Mouse (Mus musculus) megakaryocyte progenitor cell, adult 5-6 weeks (primary cell): ENCODE results near the gene Trim44. TPM values are rescaled to one million over a fixed set of nuclear protein-coding genes. Genes with fewer than 3 reads are reported as not detected.

ENCODE experiments used
- ATAC-seq: replicated peaks from 2 replicates; pipeline ENCODE4 v1.8.0; 2016; ENCODE audit warnings: mild to moderate bottlenecking, moderate TSS enrichment, inconsistent platforms; ENCODE audit not compliant: poor library complexity
- total RNA-seq, 2 experiments: library from RNA; stranded (forward) in 1 of 2; stranded (reverse) in 1 of 2; fragments of 157-497, 149-512 nt in 1 of 2; fragments of 200-1000 nt in 1 of 2; gene quantifications; 2 replicates each; pipeline versions ENCODE4 v1.2.3 to v1.2.4; 2015 to 2017

Trim44 gene
- total RNA-seq, 2 experiments from 2014 or later = 31.6 to 35.6 TPM

GRCm38 (mm10) chr2:102406324-102407304 lies 1.0 kb downstream of the Trim44 start:
- ATAC-seq = no peak

GRCm38 (mm10) chr2:102403982-102404381 lies 3.6 kb downstream of the Trim44 start:
- ATAC-seq = no peak

- ATAC-seq = no peak
Measured at GRCm38 (mm10) chr2:102403306-102403705, 4.3 kb downstream of the Trim44 start.

GRCm38 (mm10) chr2:102401352-102401692 lies 6.3 kb downstream of the Trim44 start:
- ATAC-seq = 0 out of 2 replicates have a peak, but pooled peaks have one; percentile 0

GRCm38 (mm10) chr2:102400605-102401351 lies 6.8 kb downstream of the Trim44 start:
- ATAC-seq = peak; percentile 91

- ATAC-seq = no peak
Measured at GRCm38 (mm10) chr2:102399864-102400604, 7.6 kb downstream of the Trim44 start.

- ATAC-seq = no peak
Measured at GRCm38 (mm10) chr2:102396493-102396892, 11.1 kb downstream of the Trim44 start.

GRCm38 (mm10) chr2:102393457-102393856 lies 14.2 kb downstream of the Trim44 start:
- ATAC-seq = no peak

GRCm38 (mm10) chr2:102385328-102385902 lies 22.2 kb downstream of the Trim44 start:
- no peak for ATAC-seq

- ATAC-seq = no peak
Measured at GRCm38 (mm10) chr2:102384496-102384895, 23.1 kb downstream of the Trim44 start.

- no peak for ATAC-seq
Measured at GRCm38 (mm10) chr2:102384057-102384456, 23.6 kb downstream of the Trim44 start.

GRCm38 (mm10) chr2:102383069-102383834 lies 24.4 kb downstream of the Trim44 start:
- no peak for ATAC-seq

- no peak for ATAC-seq
Measured at GRCm38 (mm10) chr2:102382519-102382918, 25.1 kb downstream of the Trim44 start.

GRCm38 (mm10) chr2:102380581-102380980 lies 27.0 kb downstream of the Trim44 start:
- ATAC-seq = no peak

- no peak for ATAC-seq
Measured at GRCm38 (mm10) chr2:102378928-102379327, 28.7 kb downstream of the Trim44 start.

- ATAC-seq = no peak
Measured at GRCm38 (mm10) chr2:102378381-102378780, 29.2 kb downstream of the Trim44 start.

GRCm38 (mm10) chr2:102377370-102377769 lies 30.3 kb downstream of the Trim44 start:
- ATAC-seq = peak; percentile 44

- no peak for ATAC-seq
Measured at GRCm38 (mm10) chr2:102373406-102374105, 34.1 kb downstream of the Trim44 start.

GRCm38 (mm10) chr2:102372690-102373089 lies 34.9 kb downstream of the Trim44 start:
- ATAC-seq = no peak
